Mouse (Mus musculus): Measurements from ENCODE around the gene Ptrh1. TPM values are rescaled to one million over a fixed set of nuclear protein-coding genes. Genes with fewer than 3 reads are reported as not detected.

Ptrh1 gene
- total and polyA plus RNA-seq, 3 experiments = 2.2 to 4.2 (median 2.4) TPM

DNA sequence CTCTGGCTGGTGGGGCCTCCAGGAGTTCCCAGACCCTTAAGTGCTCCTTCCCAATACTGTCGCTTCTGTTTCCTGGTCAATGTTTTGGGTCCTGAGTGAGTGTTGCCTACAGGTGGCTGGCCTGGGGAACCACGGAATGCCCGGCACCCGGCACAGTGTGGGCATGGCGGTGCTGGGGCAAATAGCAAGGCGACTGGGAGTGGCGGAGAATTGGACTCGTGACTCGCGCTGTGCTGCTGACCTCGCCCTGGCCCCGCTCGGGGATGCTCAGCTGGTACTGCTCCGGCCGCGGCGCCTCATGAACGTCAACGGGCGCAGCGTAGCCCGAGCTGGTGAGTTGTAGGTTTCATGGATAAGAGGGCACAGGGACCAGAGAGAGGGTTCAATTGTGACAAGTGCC, 606 bp downstream of the Ptrh1 start:
- Histone ChIP-seq H3K36me3 (ENCODE audit: control insufficient read depth, insufficient read depth, low read length) (no peaks in the 10 kb centered on the region), H3K79me2 (replicated peaks; ENCODE audit: control insufficient read depth, insufficient read depth, low read length) (no peaks in the 10 kb centered on the region), H3K9ac (ENCODE audit: low read depth, low read length) (0 out of 2 replicates have a peak overlapping the region, but pooled peaks have one; percentile 0), H3K27me3 (ENCODE audit: control insufficient read depth, insufficient read depth, low read length) (no peaks in the 10 kb centered on the region), H3K4me1 (ENCODE audit: control insufficient read depth, insufficient read depth, low read length) (no peaks in the 10 kb centered on the region; the same call in 1 of the 2 replicates), H3K4me3 (peak overlapping the region; percentile 57; the same call in 1 of the 2 replicates), H3K27ac (no peak overlapping the region)
- TF ChIP-seq POLR2A (IDR thresholded peaks at IDR 0.05; ENCODE audit: insufficient read depth, low read depth, low read length) (no peak), CTCF (IDR thresholded peaks at IDR 0.05) (no peak)
- intact Hi-C loops (cut with DNase I) = no loop called here
- 31% methylated on average over 22 of the region's 22 CpGs for WGBS
- DNase-seq = peak in 1 of 2 experiments; percentile 30

DNA sequence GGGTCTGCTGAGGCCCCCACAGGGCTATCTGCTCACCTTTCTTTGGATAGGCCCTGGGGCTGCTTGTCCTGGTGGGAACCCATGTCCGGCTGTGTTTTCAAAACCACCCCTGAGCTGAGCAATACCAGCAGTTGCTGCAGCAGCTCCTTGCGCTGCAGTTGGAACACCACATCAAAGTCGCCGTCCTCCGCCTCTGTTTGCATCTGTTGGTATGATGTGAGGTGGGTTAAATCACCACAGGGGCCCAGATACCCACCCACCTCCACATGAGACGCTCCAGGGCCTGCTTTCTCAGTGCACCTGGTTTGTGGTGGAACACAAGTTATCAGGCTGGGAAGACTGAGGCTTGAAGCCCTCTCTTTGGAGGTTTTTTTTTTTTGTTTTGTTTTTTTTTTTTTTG, 2.5 kb downstream of the Ptrh1 start:
- WGBS = 94% methylated on average over 6 of the region's 6 CpGs
- H3K79me2 ChIP-seq (replicated peaks; ENCODE audit: control insufficient read depth, insufficient read depth, low read length) = no peaks in the 10 kb centered on the region
- H3K27me3 ChIP-seq (ENCODE audit: control insufficient read depth, insufficient read depth, low read length) = no peaks in the 10 kb centered on the region
- intact Hi-C loops (cut with DNase I) = no loop called here
- no peak overlapping the region for H3K4me3 ChIP-seq
- no peaks in the 10 kb centered on the region for H3K36me3 ChIP-seq (ENCODE audit: control insufficient read depth, insufficient read depth, low read length)
- no peak overlapping the region for H3K27ac ChIP-seq
- no peak overlapping the region for H3K9ac ChIP-seq (ENCODE audit: low read depth, low read length)
- no peaks in the 10 kb centered on the region; the same call in 1 of the 2 replicates for H3K4me1 ChIP-seq (ENCODE audit: control insufficient read depth, insufficient read depth, low read length)
- DNase-seq = no peak
- TF ChIP-seq CTCF (IDR thresholded peaks at IDR 0.05) = no peak
- no peak for TF ChIP-seq POLR2A (IDR thresholded peaks at IDR 0.05; ENCODE audit: insufficient read depth, low read depth, low read length)
- no peak for TF ChIP-seq EP300 (IDR thresholded peaks at IDR 0.05; ENCODE audit: insufficient read depth, low read depth, low read length)

DNA sequence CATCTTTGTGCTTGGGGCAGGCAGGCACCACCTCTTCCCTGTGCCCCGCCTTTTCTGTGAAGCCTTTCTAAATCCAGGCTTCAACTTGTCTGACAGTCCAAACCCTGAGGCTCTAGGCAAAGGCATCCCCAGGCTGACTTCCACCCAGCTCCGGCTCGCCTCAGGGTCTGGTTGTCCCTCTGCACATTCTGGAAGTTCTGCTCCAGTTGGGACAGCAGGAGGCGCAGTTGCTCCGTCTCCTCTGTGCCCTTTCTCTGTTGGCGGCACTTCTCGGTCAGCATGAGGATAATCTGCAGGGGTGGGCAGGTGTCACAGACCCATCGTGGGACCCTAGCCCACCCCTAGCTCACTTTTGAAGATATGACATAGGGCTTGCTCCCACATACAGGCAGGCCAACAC, 3.5 kb downstream of the Ptrh1 start:
- peak; percentile 72 to 78 for DNase-seq
- H3K9ac ChIP-seq (ENCODE audit: low read depth, low read length) = no peak overlapping the region
- no peak overlapping the region for H3K27ac ChIP-seq
- 16% methylated on average over 8 of the region's 8 CpGs for WGBS
- H3K4me3 ChIP-seq = no peak overlapping the region
- no peaks in the 10 kb centered on the region for H3K79me2 ChIP-seq (replicated peaks; ENCODE audit: control insufficient read depth, insufficient read depth, low read length)
- intact Hi-C loops (cut with DNase I) = loop anchor here (1.0 kb wide), 1 partner anchor 75 kb away; no protein-coding TSS in a partner anchor
- H3K4me1 ChIP-seq (ENCODE audit: control insufficient read depth, insufficient read depth, low read length) = peaks cover 2% of the 10 kb centered on the region
- TF ChIP-seq EP300 (IDR thresholded peaks at IDR 0.05; ENCODE audit: insufficient read depth, low read depth, low read length) (peak; percentile 70; the same call in 1 of the 2 replicates), POLR2A (IDR thresholded peaks at IDR 0.05; ENCODE audit: insufficient read depth, low read depth, low read length) (no peak), CTCF (IDR thresholded peaks at IDR 0.05) (peak; percentile 93)
- no peaks in the 10 kb centered on the region for H3K36me3 ChIP-seq (ENCODE audit: control insufficient read depth, insufficient read depth, low read length)
- no peaks in the 10 kb centered on the region for H3K27me3 ChIP-seq (ENCODE audit: control insufficient read depth, insufficient read depth, low read length)

DNA sequence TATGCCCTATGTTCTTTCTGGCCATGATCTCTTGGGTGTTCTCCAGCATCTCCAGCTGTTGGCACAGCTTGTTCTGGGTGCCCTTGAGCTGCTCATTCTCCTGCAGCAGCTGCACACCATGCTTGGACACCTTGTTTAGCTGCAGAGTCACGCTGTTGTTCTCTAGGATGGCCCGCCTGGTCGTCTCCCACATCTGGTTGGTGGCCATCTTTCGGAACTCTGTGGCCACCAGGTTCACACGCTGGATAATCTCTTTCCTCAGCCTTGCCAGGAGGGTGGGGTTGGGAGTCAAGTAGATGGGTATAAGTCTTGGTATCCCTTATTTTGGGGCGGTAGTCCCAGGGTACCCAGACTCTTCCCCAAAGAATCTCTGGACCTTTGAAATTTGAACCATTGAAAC, 4.1 kb downstream of the Ptrh1 start:
- H3K4me3 ChIP-seq = no peak overlapping the region

DNA sequence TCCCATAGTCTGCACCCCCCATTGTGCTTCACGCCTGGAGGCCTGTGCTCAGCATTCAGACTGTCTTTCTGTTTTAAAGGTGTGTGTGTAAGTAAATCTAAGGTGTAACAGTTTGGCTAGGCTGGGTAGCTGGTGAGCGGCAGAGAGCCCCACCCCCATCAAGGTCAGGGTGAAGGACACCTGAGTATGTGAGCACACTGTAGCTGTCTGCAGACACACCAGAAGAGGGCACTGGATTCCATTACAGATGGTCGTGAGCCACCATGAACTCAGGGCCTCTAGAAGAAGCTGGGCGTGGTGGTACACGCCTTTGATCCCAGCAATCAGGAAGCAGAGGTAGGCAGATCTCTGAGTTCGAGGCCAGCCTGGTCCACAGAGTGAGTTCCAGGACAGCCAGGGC, 6.1 kb downstream of the Ptrh1 start:
- no peaks in the 10 kb centered on the region for H3K27me3 ChIP-seq (ENCODE audit: control insufficient read depth, insufficient read depth, low read length)
- intact Hi-C loops (cut with DNase I) = no loop called here
- no peaks in the 10 kb centered on the region for H3K79me2 ChIP-seq (replicated peaks; ENCODE audit: control insufficient read depth, insufficient read depth, low read length)
- H3K9ac ChIP-seq (ENCODE audit: low read depth, low read length) = no peak overlapping the region
- no peak for TF ChIP-seq CTCF (IDR thresholded peaks at IDR 0.05)
- no peak for TF ChIP-seq EP300 (IDR thresholded peaks at IDR 0.05; ENCODE audit: insufficient read depth, low read depth, low read length)
- TF ChIP-seq POLR2A (IDR thresholded peaks at IDR 0.05; ENCODE audit: insufficient read depth, low read depth, low read length) = no peak
- H3K4me1 ChIP-seq (ENCODE audit: control insufficient read depth, insufficient read depth, low read length) = peaks cover 3% of the 10 kb centered on the region
- DNase-seq = no peak
- no peak overlapping the region for H3K4me3 ChIP-seq
- H3K27ac ChIP-seq = no peak overlapping the region
- no peaks in the 10 kb centered on the region for H3K36me3 ChIP-seq (ENCODE audit: control insufficient read depth, insufficient read depth, low read length)
- 74% methylated on average over 6 of the region's 6 CpGs for WGBS

More for the DNA sequence above, 4.1 kb downstream of the Ptrh1 start:
- peaks cover 3% of the 10 kb centered on the region for H3K4me1 ChIP-seq (ENCODE audit: control insufficient read depth, insufficient read depth, low read length)
- H3K9ac ChIP-seq (ENCODE audit: low read depth, low read length) = no peak overlapping the region
- WGBS = 89% methylated on average over 6 of the region's 6 CpGs
- no peaks in the 10 kb centered on the region for H3K79me2 ChIP-seq (replicated peaks; ENCODE audit: control insufficient read depth, insufficient read depth, low read length)
- no peak for DNase-seq
- TF ChIP-seq CTCF (IDR thresholded peaks at IDR 0.05) (no peak), POLR2A (IDR thresholded peaks at IDR 0.05; ENCODE audit: insufficient read depth, low read depth, low read length) (no peak), EP300 (IDR thresholded peaks at IDR 0.05; ENCODE audit: insufficient read depth, low read depth, low read length) (no peak)
- H3K36me3 ChIP-seq (ENCODE audit: control insufficient read depth, insufficient read depth, low read length) = no peaks in the 10 kb centered on the region
- no peak overlapping the region for H3K27ac ChIP-seq
- intact Hi-C loops (cut with DNase I) = loop anchor here (1.0 kb wide), 1 partner anchor 75 kb away; no protein-coding TSS in a partner anchor
- no peaks in the 10 kb centered on the region for H3K27me3 ChIP-seq (ENCODE audit: control insufficient read depth, insufficient read depth, low read length)

DNA sequence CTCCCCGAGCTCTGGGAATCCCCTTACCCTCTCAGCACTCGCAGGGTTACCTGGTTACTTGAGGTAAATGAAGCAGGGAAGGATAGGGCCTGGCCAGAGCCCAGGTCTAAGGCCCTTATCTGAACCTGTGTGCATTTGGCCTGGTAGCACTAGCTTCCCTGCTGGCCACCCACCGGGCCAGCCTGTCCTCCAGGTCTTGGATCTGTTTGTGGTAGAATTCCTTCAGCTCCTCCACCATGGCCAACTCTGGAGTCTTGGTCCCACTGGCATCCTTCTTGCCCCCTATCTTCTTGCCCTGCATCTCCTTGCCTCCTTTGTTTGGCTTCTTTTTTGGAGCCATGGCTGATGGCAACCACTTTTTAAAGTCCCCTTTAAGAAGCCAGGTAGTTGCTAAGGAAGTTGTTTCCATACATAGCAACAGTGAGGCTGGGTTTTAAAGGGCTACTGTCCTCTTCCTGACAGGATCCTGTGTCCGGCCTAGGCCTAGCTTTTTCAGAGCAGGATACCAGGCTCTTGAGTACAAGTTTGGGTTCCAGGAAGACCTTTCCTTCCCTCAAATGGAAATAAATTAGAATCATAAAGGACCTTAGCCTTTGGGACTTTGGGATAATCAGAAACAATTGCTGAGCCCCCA, 8.6 kb downstream of the Ptrh1 start, which contains the start of gene Cfap157:
TSS of gene Cfap157 (minus strand) at position 381 of the 634 bp plus-strand sequence.
- DNase-seq = peak in 1 of 2 experiments; percentile 34
- Histone ChIP-seq H3K27ac (peak within 1 kb of the TSS; percentile 24; the same call in 1 of the 2 replicates), H3K4me1 (ENCODE audit: control insufficient read depth, insufficient read depth, low read length) (peaks cover 3% of the 10 kb centered on the region), H3K9ac (ENCODE audit: low read depth, low read length) (peak within 1 kb of the TSS; percentile 21; the same call in 1 of the 2 replicates), H3K79me2 (replicated peaks; ENCODE audit: control insufficient read depth, insufficient read depth, low read length) (no peaks in the 10 kb centered on the region), H3K27me3 (ENCODE audit: control insufficient read depth, insufficient read depth, low read length) (no peaks in the 10 kb centered on the region), H3K4me3 (no peak within 1 kb of the TSS), H3K36me3 (ENCODE audit: control insufficient read depth, insufficient read depth, low read length) (no peaks in the 10 kb centered on the region)
- intact Hi-C loops (cut with DNase I) = no loop called here
- 38% methylated on average over 4 of the region's 4 CpGs for WGBS
- TF ChIP-seq POLR2A (IDR thresholded peaks at IDR 0.05; ENCODE audit: insufficient read depth, low read depth, low read length) = no peak
- TF ChIP-seq EP300 (IDR thresholded peaks at IDR 0.05; ENCODE audit: insufficient read depth, low read depth, low read length) = no peak
- TF ChIP-seq CTCF (IDR thresholded peaks at IDR 0.05) = no peak
